8 mouse cellular contexts compared by ENCODE assay signal in the genomic region with DNA sequence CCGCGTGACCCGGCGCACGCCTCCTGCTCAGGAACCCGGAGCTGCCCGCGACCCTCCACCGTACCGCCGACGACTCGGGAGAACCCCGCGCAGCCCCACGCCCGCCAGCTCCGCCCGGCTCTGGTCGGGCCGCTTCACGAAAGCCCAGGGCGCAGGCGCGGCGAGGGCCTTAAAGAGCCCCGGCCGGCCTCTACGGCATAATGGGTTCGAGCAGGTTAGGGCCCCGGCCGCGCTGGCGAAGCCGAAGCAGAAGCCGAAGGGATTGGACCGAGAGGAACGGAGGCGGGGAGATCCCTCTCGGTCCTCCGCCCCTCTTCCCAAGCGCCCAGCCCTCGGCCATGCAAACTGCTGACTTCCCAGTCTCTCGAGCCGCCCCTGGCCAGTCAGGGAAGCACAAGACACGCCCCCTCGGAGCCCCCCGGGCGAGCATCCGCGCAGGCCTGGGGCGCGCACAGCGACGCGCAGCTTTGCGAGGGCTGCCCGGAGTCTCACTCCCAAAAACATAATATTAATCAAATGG. TPM values are rescaled to one million over a fixed set of nuclear protein-coding genes. Genes with fewer than 3 reads are reported as not detected.
DNase-seq lines count a peak whose midpoint lies in the region; ATAC-seq and TF ChIP-seq lines count a peak whose summit lies in the region.

No protein-coding gene starts in this region.

- no peak for TF ChIP-seq CTCF in Patski (IDR thresholded peaks at IDR 0.05)
- TF ChIP-seq CTCF in lung, postnatal 0 days (IDR thresholded peaks at IDR 0.05), result peak; percentile 26; the same call in 1 of the 2 replicates

- DNase-seq in Patski (ENCODE audit: low read depth, low spot score), result peak; percentile 64
- DNase-seq in cerebellum, postnatal 10 days, result peak; percentile 93 to 96
- DNase-seq in frontal cortex, postnatal 10 days (ENCODE audit: low spot score in 2 of 2), result peak; percentile 86 to 89
- peak; percentile 85 to 90 for DNase-seq in layer of hippocampus, postnatal 10 days (ENCODE audit: low spot score in 2 of 2)
- peak; percentile 97 for DNase-seq in lung, postnatal 0 days (ENCODE audit: low spot score)
- peak; percentile 82 for DNase-seq in ovary, postnatal 14 days (ENCODE audit: low spot score)
- peak; percentile 23 to 45 for DNase-seq in thymus, postnatal 10 days (ENCODE audit: low spot score in 2 of 2)

- H3K9ac ChIP-seq in hindbrain, embryonic 12.5 days, result peak overlapping the region; percentile 79
- peak overlapping the region; percentile 78 for H3K9ac ChIP-seq in lung, postnatal 0 days (replicated peaks; ENCODE audit: low read depth)

- TF ChIP-seq EP300 in lung, postnatal 0 days (IDR thresholded peaks at IDR 0.05), result no peak

- CTCF ChIA-PET in Patski (lab: Charles Lee), result no interaction called here

- no peaks in the 10 kb centered on the region for H3K36me3 ChIP-seq in hindbrain, embryonic 12.5 days
- no peaks in the 10 kb centered on the region for H3K36me3 ChIP-seq in lung, postnatal 0 days (ENCODE audit: insufficient read depth, low read length)

- H3K4me2 ChIP-seq in hindbrain, embryonic 12.5 days (replicated peaks), result peak overlapping the region; percentile 63
- H3K4me2 ChIP-seq in lung, postnatal 0 days (replicated peaks; ENCODE audit: low read depth, low read length), result peak overlapping the region; percentile 63

- under 1% methylated on average over 56 of the region's 58 CpGs for WGBS in hindbrain, embryonic 12.5 days
- under 1% methylated on average over 46 of the region's 58 CpGs for WGBS in lung, postnatal 0 days

- in situ Hi-C loops in Patski (cut with MboI; ENCODE audit: low pct_unique_long_range_greater_than_20kb), result no loop called here

- peak overlapping the region; percentile 85 for H3K4me3 ChIP-seq in hindbrain, embryonic 12.5 days
- H3K4me3 ChIP-seq in lung, postnatal 0 days (ENCODE audit: low read depth, low read length), result peak overlapping the region; percentile 90

- peaks cover 6% of the 10 kb centered on the region for H3K27me3 ChIP-seq in Patski
- no peaks in the 10 kb centered on the region for H3K27me3 ChIP-seq in hindbrain, embryonic 12.5 days
- no peaks in the 10 kb centered on the region for H3K27me3 ChIP-seq in lung, postnatal 0 days (replicated peaks; ENCODE audit: insufficient read depth, low read length)

- POLR2A ChIA-PET in Patski (lab: Charles Lee), result interaction anchor here (0.7 kb wide), 2 partner anchors 31 to 35 kb away, joined by 3 to 6 read pairs; no protein-coding TSS in a partner anchor

- H3K27ac ChIP-seq in hindbrain, embryonic 12.5 days, result peak overlapping the region; percentile 97
- H3K27ac ChIP-seq in lung, postnatal 0 days (ENCODE audit: low read length), result peak overlapping the region; percentile 94

- H3K4me1 ChIP-seq in hindbrain, embryonic 12.5 days, result peaks cover 5% of the 10 kb centered on the region; the same call in 1 of the 2 replicates
- no peaks in the 10 kb centered on the region; the same call in 1 of the 2 replicates for H3K4me1 ChIP-seq in lung, postnatal 0 days (ENCODE audit: insufficient read depth, low read depth, low read length)

- no peaks in the 10 kb centered on the region for H3K9me3 ChIP-seq in hindbrain, embryonic 12.5 days (replicated peaks)
- H3K9me3 ChIP-seq in lung, postnatal 0 days (ENCODE audit: low read length), result no peaks in the 10 kb centered on the region

- peak; percentile 100 for ATAC-seq in Patski
- peak; percentile 99 for ATAC-seq in hindbrain, embryonic 12.5 days (ENCODE audit: low FRiP score)
- ATAC-seq in lung, postnatal 0 days, result peak; percentile 98

RNA-seq across cellular contexts. Expression of a gene that starts 5.9 kb away (rescaled TPM):
- polyA plus RNA-seq in Patski (2021), result 43.4 TPM
- 62.3 and 63.6 TPM in 2 replicates for polyA plus RNA-seq in hindbrain, embryonic 12.5 days (2016; fragmentation: Nextera tagmentation; extraction: Ambion mirVana)
- total RNA-seq in layer of hippocampus, postnatal 10 days (2021), result 10 to 100 TPM; 72.6 to 79.7 TPM
- 74.0 and 78.2 TPM in 2 replicates for polyA plus RNA-seq in lung, postnatal 0 days (2015; fragmentation: Nextera tagmentation; extraction: Ambion mirVana)

RNA-seq across cellular contexts. Expression of a gene that starts 31.3 kb away (rescaled TPM):
- polyA plus RNA-seq in Patski (2021), result 68.3 TPM
- polyA plus RNA-seq in hindbrain, embryonic 12.5 days (2016; fragmentation: Nextera tagmentation; extraction: Ambion mirVana), result 59.8 and 66.8 TPM in 2 replicates
- 100 to 1,000 TPM; 133 to 138 TPM for total RNA-seq in layer of hippocampus, postnatal 10 days (2021)
- 27.9 and 29.6 TPM in 2 replicates for polyA plus RNA-seq in lung, postnatal 0 days (2015; fragmentation: Nextera tagmentation; extraction: Ambion mirVana)

RNA-seq across cellular contexts. Expression of a gene that starts 39.1 kb away (rescaled TPM):
- polyA plus RNA-seq in Patski (2021), result not detected
- polyA plus RNA-seq in hindbrain, embryonic 12.5 days (2016; fragmentation: Nextera tagmentation; extraction: Ambion mirVana), result 0.13 and 0.22 TPM in 2 replicates
- total RNA-seq in layer of hippocampus, postnatal 10 days (2021), result not detected
- polyA plus RNA-seq in lung, postnatal 0 days (2015; fragmentation: Nextera tagmentation; extraction: Ambion mirVana), result 0.11 and 0.15 TPM in 2 replicates

Comparison
In these comparisons a context has a peak if more than half of its experiments do, and no peak if none do; other contexts are left out.
1. Peak in every context shown above with its lines: DNase-seq, ATAC-seq, H3K4me3 ChIP-seq and H3K27ac ChIP-seq.
2. DNase-seq: peak in every context shown above with its lines; median percentile 97 in lung, postnatal 0 days; 94 in cerebellum, postnatal 10 days; 88 in frontal cortex, postnatal 10 days; 88 in layer of hippocampus, postnatal 10 days; 82 in ovary, postnatal 14 days; 64 in Patski; 34 in thymus, postnatal 10 days.